Mouse (Mus musculus): ENCODE measurements around the gene Xbp1.
"Not testable (repeated sequence)": the region's sequence is repeated elsewhere in the genome, so short reads cannot be mapped to it uniquely, and the experiment has no call there.

Xbp1 gene

DNA sequence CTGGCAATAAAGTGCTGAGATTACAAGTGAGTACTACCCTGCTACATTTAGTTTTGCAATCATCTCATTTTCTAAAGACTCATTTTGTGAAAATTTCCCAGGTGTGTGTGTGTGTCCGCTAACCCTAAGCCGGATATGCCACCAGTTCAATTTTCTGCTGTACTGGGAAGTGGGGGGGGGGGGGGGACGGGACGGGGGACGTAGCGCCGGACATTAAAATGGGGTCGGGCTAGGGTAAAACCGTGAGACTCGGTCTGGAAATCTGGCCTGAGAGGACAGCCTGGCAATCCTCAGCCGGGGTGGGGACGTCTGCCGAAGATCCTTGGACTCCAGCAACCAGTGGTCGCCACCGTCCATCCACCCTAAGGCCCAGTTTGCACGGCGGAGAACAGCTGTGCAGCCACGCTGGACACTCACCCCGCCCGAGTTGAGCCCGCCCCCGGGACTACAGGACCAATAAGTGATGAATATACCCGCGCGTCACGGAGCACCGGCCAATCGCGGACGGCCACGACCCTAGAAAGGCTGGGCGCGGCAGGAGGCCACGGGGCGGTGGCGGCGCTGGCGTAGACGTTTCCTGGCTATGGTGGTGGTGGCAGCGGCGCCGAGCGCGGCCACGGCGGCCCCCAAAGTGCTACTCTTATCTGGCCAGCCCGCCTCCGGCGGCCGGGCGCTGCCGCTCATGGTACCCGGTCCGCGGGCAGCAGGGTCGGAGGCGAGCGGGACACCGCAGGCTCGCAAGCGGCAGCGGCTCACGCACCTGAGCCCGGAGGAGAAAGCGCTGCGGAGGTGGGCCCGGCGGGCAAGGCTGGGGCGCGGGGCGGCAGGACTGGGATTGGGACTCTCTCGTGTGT lies at the start of gene Xbp1:
TSS of gene Xbp1 (plus strand) at position 248 of the 854 bp plus-strand sequence.
- DNase-seq (ENCODE audit: low spot score) = peak; percentile 91

DNA sequence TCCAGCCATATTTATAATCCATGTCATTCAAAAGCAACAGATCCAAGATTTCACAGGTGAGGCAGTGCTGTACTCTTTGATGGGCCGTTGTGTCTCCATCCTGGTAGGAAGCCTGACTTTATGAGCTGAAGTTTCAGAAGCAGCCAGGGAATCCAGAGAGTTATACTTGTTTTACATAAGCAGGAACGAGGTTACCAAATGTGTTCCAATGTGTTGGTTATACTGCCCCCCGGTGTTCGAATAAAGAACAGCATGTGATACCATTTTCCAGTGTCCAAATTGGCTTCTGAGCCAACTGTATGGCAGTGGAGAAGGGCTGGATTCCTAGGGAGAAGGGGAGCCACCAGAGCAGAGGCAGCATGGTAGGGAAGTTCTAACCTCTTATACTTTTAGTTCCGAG lies 46.3 kb upstream of the Xbp1 start:
- DNase-seq (ENCODE audit: low spot score) = peak; percentile 64

DNA sequence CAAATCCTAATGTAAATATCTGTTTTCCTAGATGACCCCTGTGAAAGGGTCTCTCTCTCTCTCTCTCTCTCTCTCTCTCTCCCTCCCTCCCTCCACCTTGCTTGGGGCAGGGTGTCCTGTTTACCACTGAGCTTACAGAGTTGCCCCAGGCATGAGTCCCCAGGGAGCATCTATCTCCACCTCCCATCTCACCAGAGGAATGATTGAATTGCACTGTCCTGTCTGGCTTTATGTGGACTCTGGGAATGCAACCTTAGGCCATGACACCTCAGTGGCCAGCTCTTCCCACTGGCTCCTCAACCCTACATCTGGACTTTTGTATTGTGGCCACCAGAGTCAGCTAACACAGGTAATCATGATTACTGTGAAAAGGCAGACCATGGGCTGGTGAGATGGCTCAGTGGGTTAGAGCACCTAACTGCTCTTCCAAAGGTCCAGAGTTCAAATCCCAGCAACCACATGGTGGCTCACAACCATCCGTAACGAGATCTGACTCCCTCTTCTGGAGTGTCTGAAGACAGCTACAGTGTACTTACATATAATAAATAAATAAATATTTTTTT lies 44.8 kb upstream of the Xbp1 start:
- DNase-seq (ENCODE audit: low spot score) = not testable (repeated sequence)

DNA sequence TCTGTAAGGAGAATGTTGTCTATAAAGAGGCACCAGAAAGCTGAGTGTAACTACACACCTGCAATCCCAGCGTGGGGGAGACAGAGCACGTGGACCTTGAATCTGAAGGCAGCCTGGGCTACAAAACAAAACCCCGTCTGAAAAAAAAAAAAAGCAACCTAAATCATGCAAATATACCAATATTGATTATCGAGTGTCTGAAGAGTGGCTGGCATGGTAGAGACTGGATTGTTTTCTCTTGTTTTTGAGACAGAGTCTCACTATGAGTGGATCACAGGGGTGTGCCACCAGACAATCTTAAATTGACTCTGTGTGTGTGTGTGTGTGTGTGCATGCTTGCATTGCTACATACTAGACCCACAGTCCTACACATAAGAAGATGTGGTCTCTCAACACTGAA lies 43.7 kb upstream of the Xbp1 start:
- DNase-seq (ENCODE audit: low spot score) = no peak

DNA sequence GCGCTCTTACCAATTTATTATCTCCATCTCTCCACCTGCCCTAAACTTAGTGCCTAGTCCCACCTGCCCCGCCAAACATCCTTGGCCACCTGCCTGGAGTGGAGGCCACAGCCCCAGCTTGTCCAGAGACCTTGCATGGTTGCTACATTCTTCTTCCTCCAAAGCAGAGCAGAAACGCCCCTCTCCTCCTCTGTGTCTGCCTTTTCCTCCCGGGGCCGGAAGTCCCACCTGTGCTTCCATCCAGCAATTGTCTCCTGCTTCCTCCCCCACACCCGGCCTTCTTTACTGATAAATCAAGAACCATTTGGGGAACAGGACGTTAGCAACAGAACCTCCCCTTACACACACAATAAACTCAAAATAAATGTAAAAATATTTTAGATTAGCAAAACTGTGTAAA lies 42.3 kb upstream of the Xbp1 start:
- DNase-seq (ENCODE audit: low spot score) = no peak

DNA sequence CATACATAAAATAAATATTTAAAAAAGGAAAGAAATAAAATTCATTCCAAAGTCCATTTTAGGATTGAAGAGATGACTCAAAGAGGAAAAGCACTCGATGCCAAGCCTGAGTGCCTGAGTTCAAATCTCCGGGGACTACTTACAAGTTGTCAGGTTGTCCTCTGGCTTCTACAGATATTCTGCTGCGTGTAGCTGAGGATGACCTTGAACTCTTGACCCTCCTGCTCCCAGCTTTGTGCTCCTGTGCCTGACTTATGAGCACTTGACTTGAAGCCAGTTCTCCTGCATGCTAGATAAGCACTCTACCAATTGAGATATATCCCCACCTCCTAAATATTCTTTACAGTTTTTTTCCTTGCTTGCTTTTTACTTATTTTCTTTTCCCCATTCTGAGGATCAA lies 41.6 kb upstream of the Xbp1 start:
- DNase-seq (ENCODE audit: low spot score) = no peak

DNA sequence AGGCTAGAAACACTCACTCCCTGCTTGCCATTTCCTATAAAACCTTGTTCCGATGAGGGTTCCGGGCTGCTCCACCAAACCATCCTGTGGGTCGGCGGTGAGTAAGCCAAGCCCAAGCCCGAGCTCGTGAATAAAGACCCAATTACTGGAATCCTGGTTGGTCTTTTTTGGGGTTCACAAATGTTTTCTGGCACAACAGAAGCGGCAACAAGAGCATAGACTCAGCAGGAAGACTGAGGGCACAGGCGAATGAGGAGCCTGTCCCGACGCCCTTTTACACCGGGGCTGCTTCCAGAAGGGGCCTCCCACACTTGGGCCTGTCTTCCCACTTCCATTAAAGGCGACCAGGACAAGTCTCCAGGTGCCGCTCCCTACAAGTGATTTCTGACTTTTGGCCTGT lies 37.9 kb upstream of the Xbp1 start:
- DNase-seq (ENCODE audit: low spot score) = no peak

DNA sequence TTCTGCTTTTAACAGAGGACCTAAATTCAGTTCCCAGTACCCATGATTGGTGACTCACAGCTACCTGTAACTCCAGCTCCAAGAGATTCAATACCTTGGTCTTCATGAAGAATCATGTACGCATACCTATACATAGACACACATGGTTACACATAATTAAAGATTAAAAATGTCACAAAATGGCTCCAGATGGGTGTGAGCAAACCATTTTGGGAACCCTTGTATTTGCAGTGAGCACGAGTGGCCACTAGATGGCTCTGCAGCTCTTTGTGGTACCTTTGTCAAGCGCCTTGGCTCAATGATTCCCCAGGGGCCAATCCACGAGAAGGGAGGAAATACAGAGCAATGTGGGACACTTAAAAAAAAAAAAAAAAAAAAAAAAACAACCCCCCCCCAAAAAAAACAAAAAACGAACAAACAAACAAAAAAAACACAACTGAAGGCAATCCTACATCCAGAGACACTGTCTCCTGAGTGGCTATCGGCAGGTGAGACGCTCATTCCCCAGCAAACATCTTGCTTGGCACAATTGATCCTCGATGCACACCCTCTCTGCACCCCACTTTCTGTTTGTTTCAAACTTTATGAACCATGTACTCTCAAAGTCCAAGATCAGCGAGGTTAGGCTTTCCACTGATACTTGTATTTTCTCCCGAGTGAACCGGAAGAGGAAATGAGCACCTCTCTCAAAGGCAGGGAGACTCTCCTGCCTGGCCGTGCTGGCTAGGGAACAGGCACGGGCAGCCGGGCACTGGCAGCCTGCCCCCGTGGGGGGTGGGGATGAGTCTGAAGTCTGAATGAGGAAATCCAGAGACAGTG lies 35.1 kb upstream of the Xbp1 start:
- DNase-seq (ENCODE audit: low spot score) = peak; percentile 91

DNA sequence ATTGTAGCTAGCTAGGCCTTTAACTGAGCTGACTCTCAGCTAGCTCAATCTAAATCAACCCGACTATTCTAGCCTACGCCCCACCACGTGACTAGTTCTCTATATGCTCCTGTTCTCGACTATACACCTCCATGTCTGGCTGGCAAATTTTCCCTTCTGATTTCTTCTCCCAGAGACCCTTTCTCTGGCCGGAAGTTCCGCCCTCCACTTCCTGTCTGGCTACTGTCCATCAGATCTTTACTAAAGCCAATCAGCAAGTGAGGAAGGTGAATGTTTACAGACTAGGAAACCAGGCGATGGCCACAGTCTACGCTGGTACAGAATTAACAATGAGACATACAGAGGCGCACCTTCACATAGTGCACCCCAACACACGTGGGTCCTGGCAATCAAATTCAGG lies 31.0 kb upstream of the Xbp1 start:
- not testable (repeated sequence) for DNase-seq (ENCODE audit: low spot score)

DNA sequence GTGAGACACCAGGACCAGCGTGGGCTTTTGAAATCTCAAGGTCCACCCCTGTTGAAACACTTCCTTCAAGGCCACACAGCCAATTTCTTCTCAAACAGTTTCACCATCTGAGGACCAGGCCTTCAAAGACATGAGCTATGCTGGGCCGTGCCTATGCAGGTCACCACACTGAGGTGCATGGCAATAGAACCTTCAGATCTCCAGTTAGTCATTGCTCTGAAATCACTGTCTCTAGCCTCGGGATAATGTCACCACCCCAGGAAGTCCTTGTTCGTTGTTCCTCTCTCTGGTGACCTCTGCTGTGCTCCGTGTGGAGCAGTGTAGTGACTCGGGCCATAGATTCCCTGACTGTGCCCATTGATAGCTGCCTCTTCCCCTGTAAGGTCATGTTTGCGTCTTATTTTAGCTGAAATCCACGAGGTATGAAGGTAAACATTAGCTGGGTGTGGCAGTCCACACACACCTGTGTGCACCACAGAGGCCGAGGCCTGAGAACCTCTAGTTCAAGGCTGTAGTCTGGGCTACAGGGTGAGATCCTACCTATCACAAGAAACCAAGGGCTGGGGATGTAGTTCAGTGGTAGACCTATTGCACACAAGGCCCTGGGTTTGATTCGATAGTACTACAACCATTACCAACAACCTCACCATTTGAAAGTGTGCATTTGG lies 29.3 kb upstream of the Xbp1 start:
- DNase-seq (ENCODE audit: low spot score) = no peak

DNA sequence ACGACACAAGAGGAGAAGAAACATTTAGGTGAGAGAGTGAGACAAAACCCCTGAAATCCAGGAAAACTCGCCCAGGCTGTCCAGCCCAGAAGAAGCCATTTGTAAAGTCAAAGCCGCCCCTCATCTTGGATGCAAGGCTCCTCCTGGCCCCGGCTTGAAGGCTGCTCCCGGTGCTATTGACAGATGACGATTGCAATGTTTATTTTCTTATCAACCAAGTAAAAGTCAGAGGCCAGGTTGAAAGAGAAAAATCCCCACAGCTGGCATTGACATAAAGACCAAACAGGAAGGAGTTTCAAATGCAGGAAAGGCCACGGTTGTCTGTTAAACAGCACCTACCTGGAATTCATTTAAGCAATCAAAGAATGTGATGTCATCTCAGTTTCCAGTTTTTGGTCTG lies 28.5 kb upstream of the Xbp1 start:
- DNase-seq (ENCODE audit: low spot score) = no peak

DNA sequence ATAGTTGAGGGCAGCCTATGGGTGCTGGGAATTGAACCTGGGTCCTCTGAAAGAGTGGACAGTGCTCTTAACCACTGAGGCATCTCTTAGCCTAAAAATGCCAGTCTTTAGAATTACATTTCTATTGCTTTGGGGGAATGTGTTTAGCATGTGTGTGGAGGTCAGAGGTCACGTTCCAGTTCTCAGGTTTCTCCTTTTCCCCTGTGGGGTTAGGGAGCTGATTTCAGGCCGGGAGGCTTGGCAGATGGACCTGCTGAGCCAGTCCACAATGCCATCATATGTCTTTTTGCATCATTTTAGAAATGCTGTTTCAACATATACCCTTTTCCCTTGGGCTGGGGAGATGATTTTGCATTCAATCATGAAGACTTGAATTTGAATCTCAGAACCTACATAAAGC lies 26.6 kb upstream of the Xbp1 start:
- DNase-seq (ENCODE audit: low spot score) = no peak

DNA sequence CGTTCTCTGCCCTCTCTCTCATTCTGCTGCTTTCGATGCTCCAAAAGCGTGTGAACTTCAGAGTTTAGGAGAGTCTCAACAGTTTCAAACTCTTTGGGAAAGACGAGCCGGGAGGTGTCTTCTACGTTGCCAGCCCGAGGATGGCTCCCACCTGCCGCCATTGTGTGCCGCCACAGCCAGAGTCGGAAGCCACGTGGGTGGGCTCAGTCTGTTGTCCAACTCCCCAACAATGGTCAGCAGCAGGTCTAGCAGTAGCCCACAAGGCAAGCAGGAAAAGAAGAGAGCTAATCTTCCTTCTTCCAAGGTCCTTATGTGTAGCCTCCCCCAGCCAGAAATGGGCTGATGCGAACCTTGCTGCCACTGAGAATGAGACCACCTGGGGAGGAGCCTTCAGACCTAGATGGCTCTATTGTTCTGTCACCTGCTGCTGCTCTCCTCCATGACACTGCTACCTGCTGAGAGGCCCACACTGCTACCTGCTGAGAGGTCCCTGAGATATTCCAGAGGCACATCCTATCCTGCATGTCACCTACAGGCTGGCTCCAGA lies 25.1 kb upstream of the Xbp1 start:
- DNase-seq (ENCODE audit: low spot score) = no peak

DNA sequence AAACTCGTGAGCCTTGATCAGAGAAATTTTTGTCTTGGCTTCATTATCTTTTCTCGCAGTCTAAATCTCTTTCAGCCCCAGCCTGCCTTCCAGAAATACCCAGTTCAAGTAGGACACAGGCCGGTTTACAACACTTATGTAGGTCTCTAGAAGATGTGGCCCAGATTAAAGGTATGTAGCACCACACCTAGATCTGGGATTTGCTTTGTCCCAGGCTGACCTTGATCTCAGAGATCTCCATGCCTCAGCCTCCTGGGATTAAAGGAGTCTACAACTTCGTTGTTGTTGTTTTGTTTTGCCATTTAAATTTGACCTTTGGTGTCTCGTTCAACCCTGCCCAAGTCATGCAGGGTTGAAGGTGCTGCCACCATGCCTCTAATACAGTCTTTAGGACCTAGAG lies 24.6 kb upstream of the Xbp1 start:
- no peak for DNase-seq (ENCODE audit: low spot score)

DNA sequence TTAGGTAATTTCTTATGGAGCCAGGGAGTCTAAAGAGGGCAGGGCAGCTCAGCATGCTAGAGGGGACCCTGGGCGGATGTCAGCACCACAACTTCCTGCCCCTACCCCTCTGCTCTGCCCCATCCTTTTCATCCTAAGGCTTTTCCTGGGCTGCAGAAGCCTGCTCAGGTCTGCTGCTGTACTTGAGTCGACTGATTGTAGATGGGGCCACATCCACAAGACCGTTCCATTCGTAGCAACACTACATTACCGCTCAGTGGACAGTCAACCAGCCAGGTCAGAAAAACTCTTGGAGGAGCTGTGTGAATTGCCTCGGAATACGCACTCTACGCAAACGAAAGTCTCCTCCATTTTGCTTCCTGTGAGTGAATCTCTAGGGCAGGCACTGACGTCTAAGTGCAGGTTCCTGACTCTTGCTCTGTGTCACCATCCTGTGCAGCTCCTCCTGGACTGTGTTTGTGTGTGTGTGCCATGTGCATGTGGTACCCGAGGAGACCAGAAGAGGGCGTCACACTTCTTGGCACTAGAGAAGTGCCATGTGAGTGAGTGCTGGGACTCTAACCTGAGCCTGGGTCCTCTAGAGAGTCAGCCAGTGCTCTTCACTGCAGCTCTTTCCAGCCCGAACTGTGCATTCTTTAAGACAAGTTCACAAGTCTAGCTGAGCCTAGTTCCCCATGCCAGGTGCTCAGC lies 23.8 kb upstream of the Xbp1 start:
- no peak for DNase-seq (ENCODE audit: low spot score)

DNA sequence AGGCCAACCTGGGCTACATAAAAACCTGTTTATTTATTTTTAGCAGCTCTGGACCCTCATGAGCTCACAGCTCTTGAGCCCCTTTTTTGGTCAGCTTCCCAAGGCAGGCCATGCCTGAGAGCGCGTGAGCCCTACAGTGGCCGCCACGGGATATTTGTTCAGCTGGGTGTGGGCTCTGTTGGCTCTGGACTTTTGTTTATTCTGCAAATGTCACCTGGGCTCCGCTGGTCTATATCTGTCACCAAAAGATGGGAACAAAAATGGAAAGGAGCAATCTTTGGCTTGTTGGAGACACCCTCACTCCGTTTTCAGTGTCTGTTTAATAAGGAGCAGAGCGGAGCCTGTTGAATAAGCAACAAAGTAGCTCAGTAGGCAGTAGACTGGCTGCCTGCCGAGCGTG lies 22.0 kb upstream of the Xbp1 start:
- no peak for DNase-seq (ENCODE audit: low spot score)

DNA sequence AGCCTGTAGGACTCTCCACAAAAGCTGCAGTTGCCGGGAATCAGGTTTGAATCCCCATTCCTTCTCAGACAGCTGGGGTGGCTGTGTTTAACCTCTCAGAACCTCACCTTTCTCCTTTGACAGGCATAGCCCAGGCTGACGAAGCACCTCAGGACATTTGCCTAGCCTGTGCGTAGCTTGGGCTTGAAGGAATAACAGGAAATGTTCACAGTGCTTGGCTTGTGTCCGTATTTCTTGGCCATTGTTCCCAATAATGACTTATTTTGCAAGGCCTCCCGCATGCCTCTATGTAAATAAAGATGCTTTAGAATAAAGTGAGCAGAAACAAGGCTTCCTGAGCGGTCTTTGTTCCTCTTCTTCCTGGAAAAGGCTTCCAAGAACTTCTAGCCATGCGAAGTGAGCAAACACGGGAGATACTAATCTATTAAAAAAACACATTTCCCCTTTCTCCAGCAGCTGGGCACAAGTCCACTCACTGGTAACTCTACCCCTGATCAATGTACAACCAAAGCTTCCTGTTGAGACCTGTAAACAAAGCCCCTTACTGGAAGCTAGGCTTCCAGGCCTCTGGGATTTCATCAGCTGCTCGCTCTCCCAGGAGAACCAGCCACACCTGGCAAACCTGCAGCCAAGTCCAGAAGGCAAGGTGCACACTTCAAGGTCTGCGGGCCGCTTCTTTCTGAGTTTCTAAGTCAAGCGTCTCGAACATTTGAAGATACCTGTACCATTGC lies 21.4 kb upstream of the Xbp1 start:
- no peak for DNase-seq (ENCODE audit: low spot score)

DNA sequence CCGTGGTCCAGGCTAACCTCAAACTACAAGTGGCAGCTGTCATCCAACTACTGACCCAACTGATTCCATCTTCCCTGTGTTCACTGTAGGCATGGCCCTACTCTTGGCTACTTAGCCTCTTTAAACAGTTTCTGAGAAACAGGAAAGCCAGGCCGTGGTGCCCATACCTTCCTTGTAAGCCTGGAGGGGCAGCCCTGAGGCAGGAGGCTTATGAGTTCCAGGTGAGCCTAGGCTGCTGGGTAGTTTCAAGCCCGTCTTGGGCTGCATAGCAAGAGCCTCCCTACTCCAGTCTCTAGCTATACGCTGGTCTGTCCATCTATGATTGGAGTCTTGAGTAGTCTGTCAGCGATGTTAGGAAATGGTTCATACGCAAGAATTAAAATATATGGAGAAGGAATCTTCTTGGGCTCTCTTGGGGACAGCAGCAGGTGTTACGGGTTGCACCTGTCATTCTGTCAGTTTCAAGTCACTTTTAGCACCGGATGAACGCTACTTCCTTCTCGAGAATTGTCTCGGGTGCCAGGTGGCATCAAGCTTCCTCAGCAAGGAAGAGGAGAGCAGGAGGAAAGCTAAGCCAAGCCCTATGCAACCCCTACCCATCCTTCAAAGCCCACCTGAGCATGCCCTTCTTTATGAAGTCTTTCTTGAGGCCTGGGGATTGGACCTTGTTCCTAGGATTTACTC lies 20.4 kb upstream of the Xbp1 start:
- DNase-seq (ENCODE audit: low spot score) = no peak

DNA sequence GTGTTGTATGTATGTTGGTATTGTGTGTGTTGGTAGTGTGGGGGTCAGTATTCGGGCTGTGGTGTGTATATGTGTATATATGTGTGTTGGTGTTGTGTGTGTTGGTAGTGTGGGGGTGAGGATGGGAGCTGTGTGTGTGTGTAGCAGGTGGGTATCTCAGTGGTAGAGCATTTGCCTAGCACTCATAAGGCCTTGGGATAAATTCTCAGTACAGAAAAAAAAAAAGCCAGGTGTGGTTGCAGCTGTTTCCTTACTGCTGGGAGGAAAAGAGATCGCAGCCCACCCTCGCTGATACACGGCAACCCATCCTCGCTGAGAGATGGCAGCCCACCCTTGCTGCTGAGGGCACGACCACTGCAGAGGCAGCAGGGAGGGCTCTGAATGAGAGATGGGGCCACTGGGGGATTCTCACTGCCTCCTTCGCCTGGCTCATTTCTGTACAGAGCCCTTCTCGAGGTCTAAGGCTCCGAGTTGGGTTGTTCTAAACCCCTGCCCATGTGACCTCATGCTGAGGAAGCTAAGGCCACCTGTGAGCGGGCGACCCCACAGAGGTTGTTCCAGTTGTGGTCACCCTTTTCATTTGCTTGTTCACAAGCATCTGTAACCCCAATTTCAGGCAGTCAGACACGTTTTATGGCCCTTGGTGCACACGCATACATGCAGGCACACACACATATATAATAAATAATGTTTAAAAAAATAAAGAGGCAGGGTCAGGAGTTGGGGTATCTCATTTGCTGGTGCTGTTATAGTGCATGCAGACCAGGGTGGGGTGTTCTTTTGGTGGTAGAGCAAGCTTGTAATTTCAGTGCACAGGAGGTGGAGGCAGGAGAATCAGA lies 19.3 kb upstream of the Xbp1 start:
- DNase-seq (ENCODE audit: low spot score) = no peak
